Mouse (Mus musculus) WW6 (cell line): ENCODE measurements around the gene Srrt.

ENCODE experiments used
- DNase-seq: peaks from one replicate; pipeline ENCODE4 v3.0.0-alpha.2; 2013; ENCODE audit warnings: low read depth, low spot score

Srrt gene

DNA sequence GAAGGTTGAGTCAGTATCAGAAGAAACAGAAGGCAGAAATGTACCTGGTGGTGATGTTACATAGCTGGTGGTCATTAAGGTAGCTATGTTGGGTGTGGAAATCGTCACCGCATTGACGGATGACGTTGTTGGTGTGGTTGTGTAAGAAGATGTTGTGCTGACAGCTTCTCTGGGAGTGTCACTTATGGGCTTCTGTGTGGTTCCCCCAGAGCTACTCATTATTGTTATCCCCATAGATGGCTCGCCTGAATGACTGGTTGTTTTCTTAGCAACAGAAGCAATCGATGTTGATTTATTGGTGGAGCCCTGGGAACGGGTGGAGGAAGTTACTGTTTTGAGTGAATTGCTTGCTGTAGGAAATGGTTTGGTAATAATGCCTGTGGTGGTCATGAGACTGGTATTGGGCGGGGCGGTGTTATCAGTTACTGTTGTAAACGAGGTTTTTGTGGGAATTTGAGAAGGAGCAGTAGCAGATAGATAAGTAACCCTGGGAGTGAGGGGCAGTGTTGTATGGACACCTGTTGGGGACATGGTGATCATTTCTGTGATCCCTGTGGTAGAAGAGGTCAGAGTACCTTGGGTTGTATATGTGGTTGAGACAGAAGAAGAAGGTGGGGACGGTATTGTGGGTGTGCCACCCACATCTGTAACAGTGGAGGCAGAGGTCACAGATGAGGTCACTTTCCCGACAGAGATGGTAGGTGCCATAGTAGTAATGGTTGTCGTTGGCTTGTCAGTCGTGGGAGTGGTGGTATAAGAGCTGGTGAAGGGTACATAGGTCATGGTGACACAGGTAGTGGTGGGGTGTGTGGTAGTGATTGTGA lies 43.4 kb downstream of the Srrt start:
- DNase-seq = no peak
